Mouse (Mus musculus) heart, embryonic 13.5 days (tissue): ENCODE results near the gene Olfr272. TPM values are rescaled to one million over a fixed set of nuclear protein-coding genes. Genes with fewer than 3 reads are reported as not detected.

Experiments
- polyA plus RNA-seq: library from polyadenylated mRNA; unstranded; fragments of >200 nt; fragmentation: Nextera tagmentation; extraction: Ambion mirVana; gene quantifications from 2 replicates; pipeline ENCODE4 v1.2.1, GENCODE M21; 2015

The Olfr272 gene
- polyA plus RNA-seq, 1 experiment from 2014 or later: not detected

Other genes starting within 250 kb of the Olfr272 start
- not detected in 2 replicates for gene Olfr275, start 104.6 kb downstream of the Olfr272 start, polyA plus RNA-seq
- gene Olfr273, start 59.9 kb downstream of the Olfr272 start, polyA plus RNA-seq: not detected in 2 replicates
- not detected in 2 replicates for gene Olfr270, start 45.4 kb upstream of the Olfr272 start, polyA plus RNA-seq
- not detected in 2 replicates for gene Nipsnap3a, start 70.1 kb upstream of the Olfr272 start, polyA plus RNA-seq
- 78.3 and 81.8 TPM in 2 replicates for gene Nipsnap3b, start 92.7 kb upstream of the Olfr272 start, polyA plus RNA-seq
- gene Abca1, start 240.7 kb upstream of the Olfr272 start, polyA plus RNA-seq: 3.3 and 3.6 TPM in 2 replicates